Mouse (Mus musculus): Measurements from ENCODE around the gene Lrrc17. TPM values are rescaled to one million over a fixed set of nuclear protein-coding genes. Genes with fewer than 3 reads are reported as not detected.
A peak's percentile ranks its signal among the peaks of the same experiment; 100 is the strongest.

The Lrrc17 gene
- not detected in 2 replicates for total RNA-seq (2017)

DNA sequence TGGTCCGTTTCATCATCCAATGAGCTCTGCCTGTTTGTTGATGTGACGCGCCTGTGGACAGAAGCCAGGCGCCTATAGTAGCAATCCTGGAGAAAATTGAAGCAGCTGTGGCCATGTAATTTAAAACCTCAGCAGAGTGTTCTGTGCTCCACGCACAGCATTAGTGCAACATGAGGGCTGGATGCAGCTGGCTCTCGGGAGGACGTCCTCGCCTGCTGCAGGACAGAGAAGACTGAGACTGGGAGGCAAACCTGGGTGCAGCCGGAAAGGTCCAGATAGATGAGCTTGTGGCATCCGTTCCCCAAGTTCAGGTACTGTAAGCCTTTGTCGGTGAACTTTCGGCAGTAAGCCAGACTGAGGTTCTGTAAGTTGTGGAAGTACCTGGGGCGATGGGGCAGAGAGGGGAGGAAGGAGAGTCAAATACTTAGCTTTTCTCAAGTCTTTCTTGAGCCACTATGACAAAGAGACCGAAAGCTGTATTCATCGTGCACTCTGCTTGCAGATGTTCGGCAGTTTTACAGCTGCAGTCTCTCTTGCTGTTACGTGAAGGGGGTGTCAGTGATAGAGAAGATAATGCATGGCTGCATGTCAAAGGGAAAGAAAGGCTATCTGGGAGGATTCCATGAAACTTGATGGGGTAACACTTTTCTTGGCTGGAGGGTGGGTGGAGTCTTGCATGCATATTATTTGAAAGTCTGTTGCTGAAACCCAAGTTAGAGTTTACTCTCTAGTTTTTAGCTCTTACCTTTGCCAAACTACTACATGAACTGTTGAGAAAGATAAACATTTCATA lies at the start of gene Lrrc17:
Lrrc17 (plus strand) TSS at position 151 of the 793 bp plus-strand sequence.
- no peak for ATAC-seq (ENCODE audit: extremely low read depth, insufficient number of reproducible peaks, low FRiP score, poor library complexity, severe bottlenecking)

DNA sequence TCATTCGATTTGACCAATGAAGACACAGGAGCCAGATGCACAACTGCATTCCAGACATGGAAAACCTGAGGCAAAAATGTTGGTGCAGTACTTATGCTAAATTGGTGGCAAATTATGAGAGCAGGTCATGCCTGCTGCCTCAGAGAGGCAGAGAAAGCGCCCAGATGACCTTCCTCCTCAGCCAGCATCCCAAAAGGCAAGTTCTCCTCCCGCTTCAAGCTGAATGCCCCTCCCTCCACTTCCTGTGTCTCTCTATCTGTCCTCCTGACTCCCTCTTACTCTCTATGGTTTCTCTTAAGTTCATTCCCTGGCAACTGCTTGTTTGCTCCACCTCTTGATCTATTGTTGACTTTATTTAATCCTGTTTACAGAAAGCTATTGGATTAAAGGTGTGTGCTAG lies 48.6 kb upstream of the Lrrc17 start:
- no peak for ATAC-seq (ENCODE audit: extremely low read depth, insufficient number of reproducible peaks, low FRiP score, poor library complexity, severe bottlenecking)

DNA sequence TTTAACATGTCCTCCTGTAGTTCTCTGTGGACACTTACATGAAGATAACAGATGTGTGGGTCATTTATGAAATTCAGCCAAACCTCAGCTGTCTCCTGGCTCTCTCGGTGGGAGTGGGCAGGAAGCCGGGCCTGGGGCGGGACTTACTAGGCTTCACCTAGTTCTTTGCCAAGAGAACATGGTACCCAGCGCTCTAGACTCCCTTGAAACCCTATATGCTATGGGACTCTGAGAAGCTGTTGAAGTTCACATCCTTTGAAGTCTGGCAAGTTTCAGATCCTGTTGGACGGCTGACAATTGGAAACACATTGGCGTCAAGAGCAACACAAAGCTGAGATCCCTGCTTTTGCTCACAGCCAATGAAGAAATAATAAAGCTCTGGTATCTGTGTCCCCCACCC lies 47.0 kb upstream of the Lrrc17 start:
- no peak for ATAC-seq (ENCODE audit: extremely low read depth, insufficient number of reproducible peaks, low FRiP score, poor library complexity, severe bottlenecking)

DNA sequence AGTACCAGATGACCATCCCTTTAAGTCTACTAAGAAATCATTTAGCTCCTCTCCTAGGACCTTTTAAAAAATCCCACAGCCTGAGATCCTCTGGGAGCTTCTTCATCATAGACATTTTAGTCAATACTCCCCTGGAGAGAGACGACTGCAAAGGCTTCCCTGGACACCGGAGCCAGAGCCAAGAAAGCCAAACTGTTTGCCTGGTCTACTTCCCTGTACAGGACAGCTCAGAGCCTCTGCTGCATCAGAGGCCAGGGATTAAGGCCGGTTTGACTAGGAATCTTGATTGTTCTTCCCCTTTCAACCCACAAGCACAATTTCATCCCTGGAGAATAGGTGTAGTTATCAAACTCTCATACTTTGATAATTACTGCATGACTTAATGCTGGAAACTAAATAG lies 46.5 kb upstream of the Lrrc17 start:
- ATAC-seq (ENCODE audit: extremely low read depth, insufficient number of reproducible peaks, low FRiP score, poor library complexity, severe bottlenecking), result no peak

DNA sequence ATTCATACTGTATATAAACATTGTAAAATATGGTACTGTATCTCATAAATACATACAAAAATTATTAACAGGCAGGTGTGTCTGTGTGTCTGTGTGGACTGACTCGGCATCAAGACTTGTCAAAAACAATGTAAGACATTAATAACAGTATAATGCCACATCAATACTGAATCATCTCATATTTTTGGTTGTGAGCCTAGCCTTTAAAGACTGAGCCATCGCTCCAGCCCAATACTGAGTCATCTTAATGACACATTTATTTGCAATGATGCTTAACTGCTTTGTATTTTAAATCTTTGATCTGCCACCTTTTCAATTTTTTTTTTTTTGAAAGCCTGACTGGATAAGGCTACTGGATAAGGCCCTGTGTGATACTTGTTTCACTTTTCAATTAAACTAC lies 44.9 kb upstream of the Lrrc17 start:
- ATAC-seq (ENCODE audit: extremely low read depth, insufficient number of reproducible peaks, low FRiP score, poor library complexity, severe bottlenecking), result no peak

DNA sequence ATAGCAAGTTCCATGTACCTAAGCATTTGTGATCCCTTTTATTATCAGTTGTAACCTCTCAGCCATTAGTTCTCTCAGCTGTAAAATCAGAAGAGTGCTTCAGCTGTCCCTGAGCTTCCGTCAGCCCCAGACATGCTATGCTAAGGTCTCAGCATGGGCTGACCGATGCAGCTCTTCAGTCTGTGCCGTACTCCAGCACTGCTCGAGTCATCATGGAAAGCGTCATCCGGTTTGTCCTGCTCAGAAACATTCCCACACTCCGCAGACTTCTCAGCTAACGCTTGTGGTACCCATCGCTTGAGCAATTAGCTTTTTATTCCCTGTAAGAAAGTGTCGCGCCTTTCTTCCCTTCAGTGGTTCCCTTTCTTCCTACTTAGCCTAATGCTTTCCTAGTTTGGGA lies 44.4 kb upstream of the Lrrc17 start:
- ATAC-seq (ENCODE audit: extremely low read depth, insufficient number of reproducible peaks, low FRiP score, poor library complexity, severe bottlenecking), result no peak

DNA sequence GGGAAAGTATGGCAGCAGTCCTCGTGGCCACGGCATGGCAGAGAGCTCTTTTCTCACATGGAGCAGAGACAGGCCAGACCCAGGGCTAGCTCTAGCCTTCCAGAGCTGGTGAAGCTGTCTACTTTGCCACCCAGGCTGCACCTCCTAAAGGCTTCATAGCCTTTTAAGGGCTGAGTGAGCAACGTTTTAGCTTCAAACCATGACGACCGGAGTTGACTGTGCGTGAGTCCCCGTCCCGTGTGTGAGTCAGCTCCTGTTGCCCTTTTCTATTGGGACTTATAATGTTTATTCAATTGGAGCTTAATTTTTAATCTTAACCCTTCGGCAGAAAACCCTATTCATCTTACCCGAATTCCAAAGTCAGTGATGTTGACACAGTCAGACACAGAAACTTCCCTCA lies 43.2 kb upstream of the Lrrc17 start:
- ATAC-seq (ENCODE audit: extremely low read depth, insufficient number of reproducible peaks, low FRiP score, poor library complexity, severe bottlenecking), result no peak

DNA sequence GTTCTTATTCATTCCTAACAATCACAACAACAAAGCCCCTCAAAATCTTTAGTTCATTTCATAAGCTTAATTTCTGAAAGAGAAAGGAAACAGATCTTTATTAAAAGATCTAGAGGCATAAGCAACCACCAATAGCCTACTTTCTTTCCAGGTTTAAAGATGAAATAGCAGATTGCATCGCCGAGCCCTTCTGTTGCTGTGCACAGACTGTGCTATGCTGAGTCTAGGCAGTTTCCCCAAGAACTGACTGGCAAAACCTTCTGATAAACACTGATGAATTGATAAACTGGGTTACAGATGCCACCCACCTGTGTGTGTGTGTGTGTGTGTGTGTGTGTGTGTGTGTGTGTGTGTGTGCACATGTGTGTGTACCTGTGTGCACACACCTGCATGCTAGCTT lies 42.4 kb upstream of the Lrrc17 start:
- no peak for ATAC-seq (ENCODE audit: extremely low read depth, insufficient number of reproducible peaks, low FRiP score, poor library complexity, severe bottlenecking)

DNA sequence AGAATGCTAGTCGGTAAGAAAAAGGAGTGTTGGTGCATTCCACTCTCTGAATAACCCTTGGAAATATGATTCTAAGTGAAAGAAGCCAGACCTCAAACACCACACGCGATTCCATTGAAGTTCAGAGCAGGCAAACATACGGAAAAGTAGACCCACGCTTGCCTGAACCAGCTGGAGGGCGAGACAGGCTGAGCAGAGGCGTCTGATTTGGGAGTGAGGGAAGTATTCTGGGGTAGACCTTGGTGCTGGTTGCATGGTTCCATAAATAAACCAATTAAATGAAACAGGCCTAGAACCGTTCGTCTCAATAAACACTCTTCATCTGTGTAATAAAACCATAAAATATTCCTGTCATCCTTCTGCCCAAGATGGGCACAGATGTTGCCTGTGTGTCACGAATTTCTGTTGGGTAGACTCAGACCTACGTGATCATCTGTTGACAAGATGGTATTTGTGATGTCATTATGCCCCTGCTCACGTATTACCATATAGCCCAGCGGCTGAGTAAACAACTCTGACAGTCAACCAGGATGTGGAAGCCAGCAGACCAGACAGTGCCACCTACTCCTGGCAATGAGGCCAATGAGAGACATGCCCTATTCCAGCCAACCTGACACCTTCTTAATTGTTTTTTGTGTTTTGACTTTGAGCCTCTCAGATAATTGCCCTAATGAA lies 40.3 kb upstream of the Lrrc17 start:
- ATAC-seq (ENCODE audit: extremely low read depth, insufficient number of reproducible peaks, low FRiP score, poor library complexity, severe bottlenecking), result no peak

DNA sequence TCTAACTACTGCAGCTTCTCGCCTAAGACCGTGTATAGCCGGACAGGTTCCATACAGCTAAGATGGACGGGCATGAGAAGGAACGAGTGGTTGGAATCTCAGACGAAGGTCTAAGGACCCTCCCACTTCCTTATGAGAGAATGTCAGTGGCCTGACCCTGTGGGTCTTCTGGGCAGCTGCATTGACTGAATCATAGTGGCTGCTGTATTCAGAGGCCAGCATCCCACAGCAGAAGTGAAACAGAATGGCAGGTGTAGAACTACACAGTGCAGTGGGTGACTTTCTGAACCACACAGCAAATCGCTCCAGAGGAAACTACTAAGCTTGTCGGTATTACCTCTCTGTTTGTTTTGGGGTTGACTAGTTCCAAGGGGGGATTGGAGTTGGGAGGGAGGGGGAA lies 38.2 kb upstream of the Lrrc17 start:
- no peak for ATAC-seq (ENCODE audit: extremely low read depth, insufficient number of reproducible peaks, low FRiP score, poor library complexity, severe bottlenecking)

DNA sequence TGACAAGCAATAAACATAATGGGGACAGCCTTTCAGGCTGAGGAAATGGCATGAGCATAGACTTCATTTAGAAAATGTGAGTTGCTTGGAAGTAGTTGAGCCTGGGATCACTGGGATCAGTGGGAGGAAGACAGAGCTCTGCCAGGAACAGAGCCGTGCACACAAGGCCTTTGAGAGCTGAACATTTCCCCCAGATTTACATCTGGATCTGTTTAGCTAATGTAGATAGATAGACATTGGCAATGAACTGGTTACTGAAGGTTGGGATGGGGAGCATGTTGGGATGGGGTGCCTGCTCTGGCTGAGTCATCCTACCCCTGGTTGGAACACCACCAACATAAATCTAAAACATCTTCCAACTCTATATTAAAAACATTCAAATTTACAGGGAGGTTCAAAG lies 36.5 kb upstream of the Lrrc17 start:
- no peak for ATAC-seq (ENCODE audit: extremely low read depth, insufficient number of reproducible peaks, low FRiP score, poor library complexity, severe bottlenecking)

DNA sequence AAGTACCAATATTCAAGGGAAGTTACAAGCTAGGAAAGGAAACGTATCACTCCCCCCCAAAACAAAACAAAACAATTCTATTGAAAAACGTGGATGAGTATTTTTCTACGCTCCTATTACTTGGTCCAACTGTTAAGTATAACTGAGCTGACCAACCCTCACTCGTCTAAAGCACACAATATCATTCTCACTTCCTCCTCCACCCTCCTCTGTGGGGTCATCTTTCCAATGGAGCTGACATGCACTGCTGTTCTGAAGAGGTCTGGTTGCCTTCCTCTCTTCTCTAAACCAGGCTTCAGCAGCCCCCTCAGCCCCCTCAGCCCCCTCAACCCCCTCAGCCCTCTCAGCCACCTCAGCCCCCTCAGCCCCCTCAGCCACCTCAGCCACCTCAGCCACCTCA lies 33.6 kb upstream of the Lrrc17 start:
- ATAC-seq (ENCODE audit: extremely low read depth, insufficient number of reproducible peaks, low FRiP score, poor library complexity, severe bottlenecking), result no peak

DNA sequence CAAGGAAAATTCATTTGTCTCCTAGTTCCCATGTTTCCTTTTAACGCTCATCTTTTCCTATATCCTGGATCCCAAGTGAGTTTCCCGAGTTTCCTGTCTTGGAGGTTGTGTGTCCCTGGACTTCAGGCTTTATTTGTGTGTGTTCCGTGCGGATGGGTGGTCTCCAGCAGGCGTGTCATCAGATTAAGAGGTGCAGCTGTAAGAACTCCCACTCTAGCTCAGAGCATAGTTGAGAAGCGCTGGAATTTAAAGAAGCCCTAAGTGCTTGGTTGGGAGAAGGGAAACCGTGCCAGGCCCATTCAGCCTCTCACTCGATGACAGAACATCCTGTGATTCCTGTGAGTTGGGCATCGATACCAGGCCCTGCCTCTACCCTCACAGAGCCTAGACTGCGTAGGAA lies 30.0 kb upstream of the Lrrc17 start:
- ATAC-seq (ENCODE audit: extremely low read depth, insufficient number of reproducible peaks, low FRiP score, poor library complexity, severe bottlenecking), result no peak

DNA sequence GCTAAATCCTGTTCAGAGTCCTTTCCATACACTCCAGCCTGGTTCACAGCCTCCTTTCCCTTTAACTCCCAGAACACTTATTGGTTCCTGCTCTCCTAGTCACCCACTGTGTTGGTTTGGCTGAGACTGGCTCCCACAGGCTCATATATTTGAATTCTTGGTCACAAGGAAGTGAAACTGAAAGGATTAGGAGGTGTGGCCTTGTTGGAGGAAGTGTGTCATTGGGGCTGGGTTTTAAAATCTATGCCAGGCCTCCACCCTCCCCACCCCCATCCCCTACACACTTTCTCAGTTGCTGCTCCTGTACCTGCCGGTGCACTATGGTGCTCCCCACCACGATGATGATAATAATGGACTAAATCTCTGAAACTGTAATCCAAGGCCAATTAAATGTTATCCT lies 25.8 kb upstream of the Lrrc17 start:
- ATAC-seq (ENCODE audit: extremely low read depth, insufficient number of reproducible peaks, low FRiP score, poor library complexity, severe bottlenecking), result peak; percentile 89

DNA sequence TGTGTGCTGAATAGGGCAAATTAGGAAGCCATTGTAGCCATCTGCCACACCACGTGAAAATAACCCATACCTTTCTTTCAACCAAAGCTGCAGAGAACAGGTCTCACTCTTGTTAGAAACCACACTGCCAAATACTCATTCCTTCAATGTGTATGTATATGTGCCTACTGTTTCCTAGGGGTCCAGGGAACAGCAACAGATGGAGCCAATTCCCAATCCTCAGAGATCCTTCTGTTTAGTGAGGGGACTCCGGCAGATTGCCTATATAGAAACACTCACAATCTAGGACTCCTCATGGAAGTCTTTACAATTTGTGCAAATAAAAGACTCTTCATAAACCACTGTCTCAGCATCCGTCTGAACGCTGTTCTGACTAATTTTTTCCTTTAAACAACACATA lies 25.2 kb upstream of the Lrrc17 start:
- ATAC-seq (ENCODE audit: extremely low read depth, insufficient number of reproducible peaks, low FRiP score, poor library complexity, severe bottlenecking), result no peak

DNA sequence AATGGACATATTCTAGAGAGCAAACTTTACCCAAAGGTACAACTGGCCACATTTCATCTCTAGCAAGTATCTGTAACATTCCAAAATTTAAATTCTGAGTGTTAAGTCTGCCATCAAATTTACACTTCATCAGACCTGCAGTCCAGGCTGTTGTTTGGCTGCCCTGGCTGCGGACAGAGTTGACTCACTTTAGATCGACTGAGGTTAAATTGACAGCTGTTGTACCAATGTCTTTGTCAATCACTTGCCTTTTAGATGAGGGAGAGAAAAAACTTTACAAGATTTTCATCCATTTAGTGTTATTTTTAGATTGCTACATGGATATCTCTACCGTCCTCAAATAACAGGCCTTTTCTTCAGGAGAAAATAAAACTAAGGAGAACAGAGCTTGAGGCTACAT lies 24.2 kb upstream of the Lrrc17 start:
- ATAC-seq (ENCODE audit: extremely low read depth, insufficient number of reproducible peaks, low FRiP score, poor library complexity, severe bottlenecking), result no peak

DNA sequence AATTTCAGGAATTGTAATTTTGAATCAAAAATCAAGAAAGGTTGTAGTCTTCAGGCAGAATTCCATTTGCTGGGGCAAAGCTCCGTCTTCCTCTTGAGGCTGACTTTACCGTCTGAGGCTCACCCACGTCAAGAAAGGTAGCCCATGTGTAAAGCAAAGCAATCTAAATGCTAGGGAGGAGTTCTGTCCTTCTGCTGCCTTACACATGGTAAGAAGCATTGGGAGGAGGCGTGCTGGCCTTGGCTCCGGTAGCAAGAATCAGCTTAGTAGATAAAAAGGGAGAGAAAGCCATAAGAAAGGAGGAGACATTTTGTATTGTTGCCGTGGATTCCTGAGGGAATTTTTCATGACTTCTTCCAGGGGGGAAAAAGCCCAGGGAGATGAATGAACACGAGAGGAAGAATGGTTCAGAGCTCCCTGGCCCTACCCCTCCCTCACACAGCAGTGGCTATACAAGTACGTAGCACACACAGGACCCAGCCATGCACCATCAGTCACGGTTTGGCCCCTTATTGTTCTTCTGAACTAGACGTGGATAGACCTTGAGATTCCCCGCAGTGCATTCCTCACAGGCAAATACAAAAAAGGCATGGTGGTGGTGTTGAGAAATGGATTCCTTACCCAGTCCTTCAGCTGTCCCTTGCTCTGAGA lies 16.4 kb upstream of the Lrrc17 start:
- ATAC-seq (ENCODE audit: extremely low read depth, insufficient number of reproducible peaks, low FRiP score, poor library complexity, severe bottlenecking), result no peak

DNA sequence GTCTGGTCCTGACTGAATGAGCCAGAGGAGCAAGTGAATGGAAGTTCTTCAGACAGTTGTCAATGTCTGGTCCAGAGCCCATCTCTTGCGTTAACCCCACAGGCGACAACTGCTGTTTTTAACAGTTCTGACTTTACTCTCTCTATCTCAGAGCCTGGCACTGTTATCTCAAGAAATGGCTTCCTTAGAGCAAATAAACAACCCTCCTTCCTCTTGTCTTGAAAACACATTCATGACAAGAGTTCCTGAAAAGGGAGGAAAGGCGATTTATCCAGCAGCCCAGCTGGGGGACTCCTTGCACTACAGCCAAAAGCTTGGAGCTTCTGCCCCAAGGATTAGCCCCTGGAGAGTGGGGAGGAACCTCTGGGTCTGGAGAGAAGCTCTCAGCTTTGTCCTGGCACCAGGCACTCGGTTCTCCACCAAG lies 15.9 kb upstream of the Lrrc17 start:
- ATAC-seq (ENCODE audit: extremely low read depth, insufficient number of reproducible peaks, low FRiP score, poor library complexity, severe bottlenecking), result no peak

DNA sequence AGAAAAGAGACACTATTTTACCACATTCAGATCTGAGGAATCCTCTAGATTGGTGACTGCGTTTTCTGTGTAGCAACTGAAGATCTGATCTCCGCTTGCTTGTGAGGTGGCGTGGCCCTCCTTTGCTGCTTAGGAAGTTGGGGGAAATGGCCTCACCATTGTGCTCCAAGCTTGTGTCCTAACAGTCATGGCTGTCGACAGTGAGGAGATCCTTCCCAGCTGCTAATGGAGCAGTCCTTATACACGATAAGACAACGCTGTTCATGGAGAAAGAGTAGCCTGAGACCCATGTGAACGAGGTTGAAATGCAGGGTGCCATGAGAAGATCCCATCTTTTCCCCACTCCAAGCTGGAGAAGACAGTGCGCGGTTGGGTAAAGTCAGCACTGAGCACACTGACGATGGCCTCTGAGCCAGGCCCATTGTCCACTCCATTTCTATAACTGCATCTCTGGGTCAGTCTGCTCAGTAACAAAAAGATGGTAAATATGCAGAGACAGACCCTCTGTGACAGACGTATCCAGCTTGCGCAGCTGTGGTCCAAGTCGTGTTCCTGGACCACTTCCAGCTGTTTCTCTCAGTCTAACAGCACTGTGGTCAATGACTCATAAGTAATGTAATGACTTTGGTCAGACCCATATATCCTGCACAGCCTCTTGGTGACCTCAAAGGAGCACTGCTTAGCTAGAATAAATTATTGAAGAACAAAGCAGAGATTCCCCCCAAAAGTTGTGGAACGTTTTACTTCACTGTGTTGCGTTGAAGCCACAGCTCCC lies 15.1 kb upstream of the Lrrc17 start:
- ATAC-seq (ENCODE audit: extremely low read depth, insufficient number of reproducible peaks, low FRiP score, poor library complexity, severe bottlenecking), result no peak

All from neutrophil, adult 5-6 weeks (primary cell).